Mouse (Mus musculus) neural tube, embryonic 11.5 days (tissue): ENCODE measurements around the gene Mslnl. TPM values are rescaled to one million over a fixed set of nuclear protein-coding genes. Genes with fewer than 3 reads are reported as not detected.

Source experiments
- ATAC-seq: fragments of 200-750 bp; cut with Nextera tagmentation; 2 replicates; pipeline ENCODE4 v1.8.0; 2017; ENCODE audit warnings: moderate number of reproducible peaks, mild to moderate bottlenecking, moderate TSS enrichment, moderate library complexity; ENCODE audit not compliant: insufficient read depth, low FRiP score, low TSS enrichment
- DNase-seq: peaks from one replicate; pipeline ENCODE4 v3.0.0-alpha.2; 2015; ENCODE audit warnings: low spot score
- H3K27ac ChIP-seq: fragments of 300-500 bp; sonication (generic); 2 replicates; pipeline ENCODE4 v1.5.1; 2014; ENCODE audit warnings: low read depth, mild to moderate bottlenecking, low read length
- H3K27me3 ChIP-seq: fragments of 300-500 bp; sonication (generic); 2 replicates; pipeline ENCODE4 v1.6.1; 2014; ENCODE audit warnings: mild to moderate bottlenecking, low read length, mixed read lengths; ENCODE audit not compliant: control insufficient read depth, insufficient read depth
- H3K36me3 ChIP-seq: fragments of 300-500 bp; sonication (generic); 2 replicates; pipeline ENCODE4 v1.6.1; 2014; ENCODE audit warnings: mild to moderate bottlenecking, low read length, moderate library complexity, mixed read lengths; ENCODE audit not compliant: control insufficient read depth, insufficient read depth
- H3K4me1 ChIP-seq: fragments of 300-500 bp; sonication (generic); 2 replicates; pipeline ENCODE4 v1.6.1; 2014; ENCODE audit warnings: low read length, mixed read lengths; ENCODE audit not compliant: control insufficient read depth, insufficient read depth
- H3K4me2 ChIP-seq: fragments of 300-500 bp; sonication (generic); 2 replicates; pipeline ENCODE4 v1.6.1; 2014; ENCODE audit warnings: low read depth, mild to moderate bottlenecking, moderate library complexity
- H3K4me3 ChIP-seq: fragments of 300-500 bp; sonication (generic); 2 replicates; pipeline ENCODE4 v1.5.1; 2014; ENCODE audit warnings: low read depth, low read length
- H3K9ac ChIP-seq: fragments of 300-500 bp; sonication (generic); 2 replicates; pipeline ENCODE4 v1.6.1; 2014; ENCODE audit warnings: mild to moderate bottlenecking, low read length
- H3K9me3 ChIP-seq: fragments of 300-500 bp; sonication (generic); 2 replicates; pipeline ENCODE4 v1.6.1; 2016; ENCODE audit warnings: low read length; ENCODE audit not compliant: control insufficient read depth
- WGBS: fragments of 180-500 bp; shearing (Covaris S2); extraction: QIAGEN DNeasy Blood & Tissue Kit; methylation state at CpG from one replicate; pipeline ENCODE4 v1.1.7; 2014; 5-methylcytosine and 5-hydroxymethylcytosine counted together
- polyA plus RNA-seq: library from polyadenylated mRNA; unstranded; fragments of >200 nt; fragmentation: Nextera tagmentation; extraction: Ambion mirVana; gene quantifications from 2 replicates; pipeline ENCODE4 v1.2.1, GENCODE M21; 2014

Mslnl gene
- polyA plus RNA-seq, 1 experiment from 2014 or later: 0.13 TPM

DNA sequence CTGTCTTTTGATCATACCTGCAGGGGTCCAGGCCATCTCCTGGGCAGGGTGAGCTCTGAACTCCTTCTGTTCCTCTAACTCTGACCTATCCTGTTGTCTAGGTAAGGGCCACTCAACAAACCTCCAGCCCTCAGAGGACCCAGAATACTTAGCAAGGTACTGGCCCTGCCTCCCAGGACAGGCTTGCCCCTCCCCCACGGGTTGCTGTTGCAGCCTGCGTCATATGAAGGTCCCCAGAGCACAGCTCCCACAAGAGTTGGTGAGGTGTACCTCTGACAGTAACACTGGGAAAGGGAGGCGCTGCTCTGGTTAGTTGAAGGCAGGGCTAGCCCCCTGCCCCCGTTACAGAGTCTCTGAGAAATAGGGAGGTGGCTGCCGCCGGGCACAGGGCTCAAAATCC, 19.7 kb upstream of the Mslnl start:
- Histone ChIP-seq H3K4me3 (no peak overlapping the region), H3K9me3 (no peaks in the 10 kb centered on the region), H3K27me3 (peaks cover 19% of the 10 kb centered on the region), H3K27ac (no peak overlapping the region), H3K36me3 (peaks cover 2% of the 10 kb centered on the region; the same call in 1 of the 2 replicates), H3K4me2 (no peak overlapping the region), H3K4me1 (peaks cover 10% of the 10 kb centered on the region), H3K9ac (no peak overlapping the region)
- no peak for ATAC-seq
- DNase-seq: no peak
- WGBS: 2% methylated on average over 6 of the region's 6 CpGs

GRCm38 (mm10) chr17:25716711-25717637, 18.9 kb upstream of the Mslnl start, which contains the start of gene Gng13:
Gng13 (plus strand) TSS chr17:25717171.
- ATAC-seq (no peak), DNase-seq (no peak)
- no peak within 1 kb of the TSS for H3K27ac ChIP-seq

DNA sequence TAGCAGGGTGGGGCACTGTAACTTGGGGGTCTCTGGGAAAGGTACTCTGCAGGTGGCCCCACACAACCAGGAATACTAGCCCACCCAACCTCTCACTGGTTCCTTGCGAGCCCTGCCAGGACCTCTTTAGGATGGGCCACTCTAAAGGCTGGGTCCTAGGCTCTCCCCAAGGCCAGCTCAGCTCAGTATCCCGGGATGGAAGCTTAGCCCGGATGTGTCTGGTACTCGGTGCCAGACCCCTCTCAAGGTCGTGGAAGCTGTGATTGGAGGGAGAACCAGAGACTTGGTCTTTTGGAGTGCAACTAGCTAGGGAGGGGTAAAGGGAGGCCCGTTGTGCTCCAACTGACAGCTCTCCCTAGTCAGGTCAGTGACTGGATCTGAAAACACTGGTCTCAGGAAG, 18.2 kb upstream of the Mslnl start:
- peak overlapping the region; percentile 45 for H3K9ac ChIP-seq
- WGBS: 11% methylated on average over 6 of the region's 6 CpGs
- no peak for DNase-seq
- H3K4me3 ChIP-seq: 0 out of 2 replicates have a peak overlapping the region, but pooled peaks have one; percentile 29
- H3K36me3 ChIP-seq: peaks cover 4% of the 10 kb centered on the region; the same call in 1 of the 2 replicates
- peaks cover 19% of the 10 kb centered on the region for H3K27me3 ChIP-seq
- peaks cover 10% of the 10 kb centered on the region for H3K4me1 ChIP-seq
- peak overlapping the region; percentile 69 for H3K4me2 ChIP-seq
- no peak for ATAC-seq
- no peak overlapping the region for H3K27ac ChIP-seq
- no peaks in the 10 kb centered on the region for H3K9me3 ChIP-seq

More at GRCm38 (mm10) chr17:25716711-25717637, 18.9 kb upstream of the Mslnl start, which contains the start of gene Gng13:
- H3K9ac ChIP-seq: peak within 1 kb of the TSS; percentile 45
- peaks cover 10% of the 10 kb centered on the region for H3K4me1 ChIP-seq
- H3K9me3 ChIP-seq: no peaks in the 10 kb centered on the region
- H3K36me3 ChIP-seq: peaks cover 4% of the 10 kb centered on the region; the same call in 1 of the 2 replicates
- peak within 1 kb of the TSS; percentile 69 for H3K4me2 ChIP-seq
- WGBS: under 1% methylated on average over 45 of the region's 45 CpGs
- peaks cover 19% of the 10 kb centered on the region for H3K27me3 ChIP-seq
- H3K4me3 ChIP-seq: peak within 1 kb of the TSS; percentile 29

DNA sequence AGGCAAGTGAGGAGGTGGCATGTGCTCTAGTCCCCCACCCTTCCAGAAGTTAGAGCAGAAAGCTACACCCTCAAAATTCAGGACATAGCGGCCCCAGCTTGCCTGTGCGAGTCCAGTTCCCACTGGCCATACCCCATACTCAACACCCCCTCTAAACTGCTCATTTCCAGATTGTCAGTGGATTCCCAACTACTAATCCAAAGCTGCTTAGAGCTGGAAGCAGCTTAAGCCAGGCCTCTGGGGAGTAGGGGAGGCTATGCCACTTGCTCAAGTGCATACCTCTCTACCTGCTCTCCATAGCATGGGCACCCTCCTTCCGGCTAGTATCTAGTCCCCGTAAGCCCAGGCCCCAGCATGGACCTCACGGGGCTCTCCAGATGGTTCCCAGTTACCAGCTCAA, 14.4 kb upstream of the Mslnl start:
- H3K9ac ChIP-seq: no peak overlapping the region
- H3K4me3 ChIP-seq: no peak overlapping the region
- peaks cover 14% of the 10 kb centered on the region for H3K4me1 ChIP-seq
- no peak overlapping the region for H3K4me2 ChIP-seq
- peaks cover 16% of the 10 kb centered on the region for H3K27me3 ChIP-seq
- no peak for ATAC-seq
- H3K9me3 ChIP-seq: no peaks in the 10 kb centered on the region
- H3K36me3 ChIP-seq: peaks cover 8% of the 10 kb centered on the region
- no peak for DNase-seq
- H3K27ac ChIP-seq: no peak overlapping the region
- 95% methylated on average over 5 of the region's 5 CpGs for WGBS

- Histone ChIP-seq H3K9me3 (no peaks in the 10 kb centered on the region), H3K4me2 (no peak overlapping the region), H3K27me3 (no peaks in the 10 kb centered on the region), H3K27ac (no peak overlapping the region), H3K36me3 (peaks cover 8% of the 10 kb centered on the region), H3K9ac (no peak overlapping the region), H3K4me1 (peaks cover 18% of the 10 kb centered on the region), H3K4me3 (no peak overlapping the region)
- no peak for DNase-seq
- WGBS: 95% methylated on average over 19 of the region's 19 CpGs
- no peak for ATAC-seq
These were observed 12.4 kb upstream of the Mslnl start for GRCm38 (mm10) chr17:25723470-25723869.

GRCm38 (mm10) chr17:25723919-25724318, 11.9 kb upstream of the Mslnl start:
- Histone ChIP-seq H3K9me3 (no peaks in the 10 kb centered on the region), H3K4me1 (peaks cover 18% of the 10 kb centered on the region), H3K27me3 (no peaks in the 10 kb centered on the region), H3K36me3 (peaks cover 8% of the 10 kb centered on the region), H3K4me3 (no peak overlapping the region), H3K27ac (no peak overlapping the region), H3K9ac (no peak overlapping the region), H3K4me2 (no peak overlapping the region)
- DNase-seq: no peak
- no peak for ATAC-seq
- WGBS: 79% methylated on average over 7 of the region's 7 CpGs

DNA sequence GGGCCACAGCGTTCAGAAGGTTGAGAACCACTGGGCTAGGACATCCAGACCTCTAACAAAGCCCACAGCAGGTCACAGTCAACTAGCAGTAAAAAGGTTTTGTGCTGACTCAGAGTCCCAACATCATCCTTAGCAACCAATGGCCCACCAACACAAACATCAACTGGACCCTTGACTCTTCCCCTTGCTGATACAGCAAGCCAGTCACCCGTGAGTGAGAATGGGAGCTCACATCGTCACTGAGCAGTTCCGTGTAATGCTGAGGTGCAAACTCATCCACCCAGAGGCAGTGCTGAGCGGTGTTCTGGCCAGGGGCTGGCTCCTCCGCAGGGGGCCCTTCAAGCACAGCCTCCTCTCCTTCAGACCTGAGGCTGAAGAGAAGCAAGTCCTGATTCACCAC, 10.6 kb upstream of the Mslnl start:
- 78% methylated on average over 6 of the region's 6 CpGs for WGBS
- Histone ChIP-seq H3K9ac (no peak overlapping the region), H3K27ac (no peak overlapping the region), H3K27me3 (no peaks in the 10 kb centered on the region), H3K9me3 (no peaks in the 10 kb centered on the region), H3K4me1 (peaks cover 18% of the 10 kb centered on the region), H3K36me3 (peaks cover 8% of the 10 kb centered on the region), H3K4me3 (no peak overlapping the region), H3K4me2 (no peak overlapping the region)
- ATAC-seq (no peak), DNase-seq (no peak)

- Histone ChIP-seq H3K9ac (peak within 1 kb of the TSS; percentile 82), H3K4me2 (peak within 1 kb of the TSS; percentile 92), H3K27me3 (no peaks in the 10 kb centered on the region), H3K9me3 (no peaks in the 10 kb centered on the region), H3K36me3 (peaks cover 4% of the 10 kb centered on the region; the same call in 1 of the 2 replicates), H3K27ac (no peak within 1 kb of the TSS), H3K4me3 (peak within 1 kb of the TSS; percentile 64), H3K4me1 (peaks cover 18% of the 10 kb centered on the region)
- under 1% methylated on average over 37 of the region's 37 CpGs for WGBS
- ATAC-seq: peak; percentile 96
- DNase-seq: peak; percentile 99
These were observed 8.4 kb upstream of the Mslnl start, which contains the start of the genes Chtf18 and Rpusd1 for GRCm38 (mm10) chr17:25727265-25728008. Chtf18 (minus strand) TSS chr17:25727419. Rpusd1 (plus strand) TSS chr17:25727670.
